Comparison of ENCODE assay signal across 8 mouse cellular contexts in genomic region chr1:151426947-151427600, GRCm38 (mm10). TPM values are rescaled to one million over a fixed set of nuclear protein-coding genes. Genes with fewer than 3 reads are reported as not detected.
DNase-seq lines count a peak whose midpoint lies in the region; ATAC-seq and TF ChIP-seq lines count a peak whose summit lies in the region.

No protein-coding gene starts in this region.

- peak overlapping the region; percentile 80 for H3K4me2 ChIP-seq in heart, embryonic 12.5 days
- peak overlapping the region; percentile 69 for H3K4me2 ChIP-seq in hindbrain, embryonic 13.5 days
- H3K4me2 ChIP-seq in lung, postnatal 0 days (replicated peaks; ENCODE audit: low read depth, low read length): peak overlapping the region; percentile 56

- peak overlapping the region; percentile 91 for H3K4me3 ChIP-seq in heart, embryonic 12.5 days
- peak overlapping the region; percentile 79 for H3K4me3 ChIP-seq in hindbrain, embryonic 13.5 days
- peak overlapping the region; percentile 96 for H3K4me3 ChIP-seq in lung, postnatal 0 days (ENCODE audit: low read depth, low read length)

- ATAC-seq in heart, embryonic 12.5 days (ENCODE audit: insufficient number of reproducible peaks, low FRiP score): no peak
- ATAC-seq in hindbrain, embryonic 13.5 days (ENCODE audit: low FRiP score): no peak
- peak; percentile 44 for ATAC-seq in lung, postnatal 0 days

- H3K36me3 ChIP-seq in heart, embryonic 12.5 days: peaks cover 4% of the 10 kb centered on the region
- H3K36me3 ChIP-seq in hindbrain, embryonic 13.5 days: peaks cover 4% of the 10 kb centered on the region
- H3K36me3 ChIP-seq in lung, postnatal 0 days (ENCODE audit: insufficient read depth, low read length): 0 out of 2 replicates have a peak, but pooled peaks cover 4% of the 10 kb centered on the region

- TF ChIP-seq CTCF in lung, postnatal 0 days (IDR thresholded peaks at IDR 0.05): no peak

- peak; percentile 94 for TF ChIP-seq EP300 in lung, postnatal 0 days (IDR thresholded peaks at IDR 0.05)

- WGBS in heart, embryonic 12.5 days: 8% methylated on average over 7 of the region's 7 CpGs
- WGBS in hindbrain, embryonic 13.5 days: 40% methylated on average over 7 of the region's 7 CpGs
- 11% methylated on average over 7 of the region's 7 CpGs for whole genome bisulfite sequencing in lung, postnatal 0 days

- H3K27ac ChIP-seq in heart, embryonic 12.5 days (ENCODE audit: poor library complexity, severe bottlenecking): peak overlapping the region; percentile 51
- no peak overlapping the region for H3K27ac ChIP-seq in hindbrain, embryonic 13.5 days
- peak overlapping the region; percentile 98 for H3K27ac ChIP-seq in lung, postnatal 0 days (ENCODE audit: low read length)

- H3K4me1 ChIP-seq in heart, embryonic 12.5 days (replicated peaks): peaks cover 12% of the 10 kb centered on the region
- peaks cover 24% of the 10 kb centered on the region for H3K4me1 ChIP-seq in hindbrain, embryonic 13.5 days (replicated peaks)
- peaks cover 3% of the 10 kb centered on the region for H3K4me1 ChIP-seq in lung, postnatal 0 days (ENCODE audit: insufficient read depth, low read depth, low read length)

- peak overlapping the region; percentile 85 for H3K9ac ChIP-seq in heart, embryonic 12.5 days
- H3K9ac ChIP-seq in hindbrain, embryonic 13.5 days: peak overlapping the region; percentile 49
- H3K9ac ChIP-seq in lung, postnatal 0 days (replicated peaks; ENCODE audit: low read depth): peak overlapping the region; percentile 80

- H3K27me3 ChIP-seq in heart, embryonic 12.5 days (replicated peaks): no peaks in the 10 kb centered on the region
- H3K27me3 ChIP-seq in hindbrain, embryonic 13.5 days: no peaks in the 10 kb centered on the region
- no peaks in the 10 kb centered on the region for H3K27me3 ChIP-seq in lung, postnatal 0 days (replicated peaks; ENCODE audit: insufficient read depth, low read length)

- H3K9me3 ChIP-seq in heart, embryonic 12.5 days (replicated peaks): no peaks in the 10 kb centered on the region
- no peaks in the 10 kb centered on the region for H3K9me3 ChIP-seq in hindbrain, embryonic 13.5 days
- no peaks in the 10 kb centered on the region for H3K9me3 ChIP-seq in lung, postnatal 0 days (ENCODE audit: low read length)

- no peak for DNase-seq in heart, adult 8-10 months (ENCODE audit: low spot score)
- DNase-seq in c-Kit-negative CD71-positive TER-119-positive erythroid progenitor cells, embryonic 14.5 days (ENCODE audit: low read depth, low spot score): peak; percentile 30
- DNase-seq in lung, postnatal 0 days (ENCODE audit: low spot score): peak; percentile 91
- DNase-seq in frontal cortex, postnatal 14 days (ENCODE audit: low spot score in 2 of 2): no peak
- no peak for DNase-seq in layer of hippocampus, adult 18-20 months (ENCODE audit: low spot score in 2 of 2)
- DNase-seq in adrenal gland, adult 8-10 months: no peak

RNA-seq across cellular contexts. Expression of gene Swt1, which starts 1.2 kb away (rescaled TPM):
- polyA plus RNA-seq in heart, embryonic 12.5 days (2016; fragmentation: Nextera tagmentation; extraction: Ambion mirVana): 25.7 and 26.4 TPM in 2 replicates
- total RNA-seq in heart, adult 8-10 months (2022): 10 to 100 TPM in 3 of 4 experiments, 1 to 10 TPM in 1; 9.8 to 12.1 (median 10.7) TPM
- polyA plus RNA-seq in hindbrain, embryonic 13.5 days (2015; fragmentation: Nextera tagmentation; extraction: Ambion mirVana): 20.6 and 22.7 TPM in 2 replicates
- polyA plus RNA-seq in lung, postnatal 0 days (2015; fragmentation: Nextera tagmentation; extraction: Ambion mirVana): 75.3 and 92.6 TPM in 2 replicates
- 10 to 100 TPM; 15.4 to 17.1 TPM for total RNA-seq in layer of hippocampus, adult 18-20 months (2021)
- total RNA-seq in adrenal gland, adult 8-10 months (2022): 10 to 100 TPM; 14.2 to 39.0 (median 23.7) TPM

RNA-seq across cellular contexts. Expression of gene Trmt1l, which starts 1.3 kb away (rescaled TPM):
- polyA plus RNA-seq in heart, embryonic 12.5 days (2016; fragmentation: Nextera tagmentation; extraction: Ambion mirVana): 43.7 and 48.2 TPM in 2 replicates
- 10 to 100 TPM; 18.7 to 26.2 (median 22.6) TPM for total RNA-seq in heart, adult 8-10 months (2022)
- polyA plus RNA-seq in hindbrain, embryonic 13.5 days (2015; fragmentation: Nextera tagmentation; extraction: Ambion mirVana): 49.9 and 51.3 TPM in 2 replicates
- 19.8 and 24.1 TPM in 2 replicates for polyA plus RNA-seq in lung, postnatal 0 days (2015; fragmentation: Nextera tagmentation; extraction: Ambion mirVana)
- total RNA-seq in layer of hippocampus, adult 18-20 months (2021): 10 to 100 TPM; 31.2 to 35.2 TPM
- 10 to 100 TPM; 28.0 to 37.7 (median 30.9) TPM for total RNA-seq in adrenal gland, adult 8-10 months (2022)

Comparison
In these comparisons a context has a peak if more than half of its experiments do, and no peak if none do; other contexts are left out.
1. DNase-seq: peak in c-Kit-negative CD71-positive TER-119-positive erythroid progenitor cells, embryonic 14.5 days (single experiment) and lung, postnatal 0 days (single experiment); none in heart, adult 8-10 months (single experiment), frontal cortex, postnatal 14 days (0 of 2), layer of hippocampus, adult 18-20 months (0 of 2) and adrenal gland, adult 8-10 months (single experiment).
2. Peak in every context shown above with its lines, with median percentiles within 50 percentile points of each other: H3K4me2 ChIP-seq, H3K4me3 ChIP-seq and H3K9ac ChIP-seq.